Mouse (Mus musculus) cortical plate, adult 2 months (tissue): ENCODE data around the gene Tbc1d14. TPM values are rescaled to one million over a fixed set of nuclear protein-coding genes. Genes with fewer than 3 reads are reported as not detected.

Experiments used
- H3K27ac ChIP-seq: fragments of 200-500 bp; 2 replicates; pipeline ENCODE4 v1.5.1; 2012; ENCODE audit warnings: low read length, control low read depth, inconsistent platforms; ENCODE audit not compliant: insufficient read depth
- H3K4me1 ChIP-seq: fragments of 200-500 bp; 2 replicates; pipeline ENCODE4 v1.6.1; 2011; ENCODE audit warnings: low read length; ENCODE audit not compliant: control insufficient read depth, insufficient read depth
- H3K4me3 ChIP-seq: fragments of 200-500 bp; 2 replicates; pipeline ENCODE4 v1.5.1; 2011; ENCODE audit warnings: mild to moderate bottlenecking, low read length, control low read depth; ENCODE audit not compliant: insufficient read depth
- CTCF ChIP-seq: fragments of 200-500 bp; IDR thresholded peaks from 2 replicates; pipeline ENCODE4 v1.5.1; 2011; ENCODE audit warnings: mild to moderate bottlenecking, control low read depth, low read length; ENCODE audit not compliant: insufficient read depth; ENCODE audit errors: extremely low read depth
- POLR2A ChIP-seq: fragments of 200-500 bp; IDR thresholded peaks from 2 replicates; pipeline ENCODE4 v1.6.1; 2011; ENCODE audit warnings: mild to moderate bottlenecking, low read length, control low read depth; ENCODE audit not compliant: insufficient read depth; ENCODE audit errors: extremely low read depth
- polyA plus RNA-seq: library from polyadenylated mRNA; depleted of rRNA; stranded (reverse); fragments of >200 nt; gene quantifications from 2 replicates; pipeline ENCODE4 v1.2.3, GENCODE M21; 2012

The Tbc1d14 gene
- polyA plus RNA-seq, 1 experiment: 67.0 TPM

DNA sequence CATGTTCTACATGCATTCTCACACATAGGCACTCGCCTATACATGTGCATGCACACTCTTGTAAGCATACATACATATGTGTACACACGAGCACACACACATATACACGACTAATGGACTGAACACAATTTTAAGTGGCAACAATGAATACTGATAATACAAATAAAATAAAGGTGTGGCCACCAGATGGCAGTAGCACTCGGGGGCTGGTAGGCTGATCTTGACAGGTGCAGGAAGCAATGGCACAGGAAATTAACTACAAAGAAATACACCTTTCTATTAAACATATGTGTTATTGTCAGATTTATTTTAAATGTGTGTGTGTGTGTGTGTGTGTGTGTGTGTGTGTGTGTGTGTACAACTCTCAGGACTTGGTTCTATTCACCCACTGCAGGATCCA lies 134.2 kb downstream of the Tbc1d14 start:
- no peak overlapping the region for H3K27ac ChIP-seq
- no peaks in the 10 kb centered on the region for H3K4me1 ChIP-seq
- TF ChIP-seq CTCF (peak; percentile 60), POLR2A (no peak)
- H3K4me3 ChIP-seq: no peak overlapping the region

DNA sequence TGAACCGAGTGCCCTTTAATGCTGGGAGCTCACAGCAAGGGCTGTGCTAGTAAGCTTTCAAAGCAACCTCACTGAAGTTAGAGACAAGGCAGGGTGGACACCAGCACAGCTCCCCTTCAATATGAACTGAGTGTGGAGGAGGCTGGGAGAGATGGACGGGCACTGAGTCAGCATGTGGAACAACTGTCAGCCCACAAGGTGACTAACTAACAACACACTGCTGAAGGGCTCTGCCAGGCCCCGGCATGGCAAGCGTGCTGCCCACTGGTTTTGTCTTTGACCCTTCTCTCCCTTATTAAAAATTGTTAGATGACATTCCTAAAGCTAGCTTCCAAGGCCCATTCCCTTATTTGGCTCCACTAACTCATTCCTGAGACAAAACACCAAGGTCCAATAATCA lies 135.4 kb downstream of the Tbc1d14 start:
- TF ChIP-seq CTCF (no peak), POLR2A (no peak)
- H3K27ac ChIP-seq: no peak overlapping the region
- H3K4me3 ChIP-seq: no peak overlapping the region
- no peaks in the 10 kb centered on the region for H3K4me1 ChIP-seq

DNA sequence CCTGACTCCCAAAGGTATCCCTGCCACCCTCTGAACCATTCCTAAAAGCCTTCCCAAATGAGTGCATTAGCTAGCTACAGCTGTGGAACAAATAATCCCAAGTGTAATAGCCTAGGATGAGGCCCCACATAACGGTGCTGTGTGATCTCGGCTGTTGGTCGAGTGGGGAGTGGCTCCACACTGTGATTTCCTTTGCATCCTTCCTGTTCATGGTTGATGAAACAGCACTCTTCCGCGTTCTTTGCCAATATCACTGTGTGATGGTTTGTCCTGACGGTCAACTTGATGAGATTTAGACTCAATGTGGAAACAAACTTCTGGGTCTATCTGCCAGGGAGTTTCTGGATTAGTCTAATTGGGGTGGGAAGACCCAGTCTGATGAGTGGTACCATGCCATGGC lies 140.3 kb downstream of the Tbc1d14 start:
- Histone ChIP-seq H3K4me1 (no peaks in the 10 kb centered on the region), H3K4me3 (no peak overlapping the region), H3K27ac (no peak overlapping the region)
- TF ChIP-seq CTCF: no peak
- TF ChIP-seq POLR2A: no peak

DNA sequence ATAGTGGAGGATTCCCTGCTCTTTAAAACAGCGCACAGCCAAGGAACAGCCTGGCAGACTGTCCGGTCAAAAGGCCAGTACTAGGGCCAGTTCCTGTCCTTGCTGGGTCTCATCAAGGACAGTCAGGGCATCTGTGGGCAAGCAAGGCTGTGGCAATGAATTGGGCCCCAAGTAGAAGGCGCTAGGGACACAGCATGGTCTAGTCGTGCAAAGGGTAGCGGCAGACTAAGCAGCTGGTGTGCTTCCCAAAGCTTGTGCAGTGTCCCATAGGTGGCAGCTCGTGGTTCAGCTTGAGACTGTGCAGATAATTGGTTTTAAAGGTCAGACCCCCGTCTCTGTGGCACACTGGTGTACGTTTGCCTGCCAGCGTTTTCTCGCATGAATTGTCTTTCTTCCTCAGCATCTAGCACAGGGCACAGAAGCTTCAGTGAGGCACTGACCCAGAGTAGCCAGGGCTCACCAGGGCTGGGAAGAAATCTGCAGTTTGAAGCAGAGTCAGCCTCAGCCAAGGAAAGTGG lies 141.1 kb downstream of the Tbc1d14 start:
- Histone ChIP-seq H3K4me3 (no peak overlapping the region), H3K4me1 (no peaks in the 10 kb centered on the region), H3K27ac (no peak overlapping the region)
- TF ChIP-seq CTCF: no peak
- no peak for TF ChIP-seq POLR2A

DNA sequence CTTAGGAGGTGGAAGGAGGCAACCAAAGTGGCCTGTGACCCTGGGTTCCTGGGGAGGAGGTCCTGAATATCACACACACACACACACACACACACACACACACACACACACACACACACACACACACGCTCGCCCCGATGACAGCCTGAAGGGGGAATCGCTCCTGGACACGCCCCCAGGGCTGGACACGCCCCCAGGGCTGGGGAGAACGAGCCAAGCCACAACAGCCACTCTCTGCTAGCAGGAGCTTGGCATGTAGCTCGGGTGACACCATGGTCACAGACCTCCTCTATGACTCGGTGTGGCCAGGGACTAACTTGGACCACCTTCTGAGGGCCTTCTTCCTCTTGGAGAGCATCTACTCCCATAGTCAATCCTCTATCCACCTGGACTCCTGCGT lies 142.0 kb downstream of the Tbc1d14 start:
- Histone ChIP-seq H3K4me3 (no peak overlapping the region), H3K27ac (no peak overlapping the region), H3K4me1 (no peaks in the 10 kb centered on the region)
- TF ChIP-seq POLR2A (no peak), CTCF (no peak)

DNA sequence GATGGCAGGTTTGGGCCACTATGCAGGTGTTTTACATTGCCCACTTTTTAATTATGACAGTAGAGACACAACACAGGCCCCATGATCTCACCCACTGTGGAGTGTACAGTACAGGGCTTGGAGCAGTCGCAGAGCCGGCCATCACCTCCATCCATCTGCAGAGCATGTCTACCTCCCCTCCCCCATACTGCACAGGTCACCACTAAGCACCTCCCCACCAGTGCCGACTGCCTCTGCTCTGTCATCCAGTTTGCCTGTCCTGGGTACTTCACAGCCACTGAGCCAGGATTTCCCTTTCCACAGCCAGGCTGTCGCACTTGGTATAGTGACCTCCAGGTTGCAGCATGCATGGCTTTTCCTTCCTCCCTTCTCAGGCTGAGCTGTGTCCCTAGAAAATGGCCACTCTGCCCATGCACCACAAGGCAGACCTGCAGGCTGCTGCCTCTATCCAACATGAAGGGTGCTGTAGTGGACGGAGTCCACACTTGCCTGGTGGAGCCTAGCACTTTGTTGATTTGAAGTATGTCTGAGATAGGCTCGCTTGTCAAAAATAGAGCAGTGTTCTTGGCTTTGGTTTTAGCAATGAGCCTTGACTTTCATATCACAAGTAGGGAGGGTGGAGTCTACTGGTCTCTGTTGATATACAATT lies 143.2 kb downstream of the Tbc1d14 start:
- no peak overlapping the region for H3K27ac ChIP-seq
- H3K4me3 ChIP-seq: no peak overlapping the region
- TF ChIP-seq CTCF: no peak
- no peak for TF ChIP-seq POLR2A
- H3K4me1 ChIP-seq: no peaks in the 10 kb centered on the region

DNA sequence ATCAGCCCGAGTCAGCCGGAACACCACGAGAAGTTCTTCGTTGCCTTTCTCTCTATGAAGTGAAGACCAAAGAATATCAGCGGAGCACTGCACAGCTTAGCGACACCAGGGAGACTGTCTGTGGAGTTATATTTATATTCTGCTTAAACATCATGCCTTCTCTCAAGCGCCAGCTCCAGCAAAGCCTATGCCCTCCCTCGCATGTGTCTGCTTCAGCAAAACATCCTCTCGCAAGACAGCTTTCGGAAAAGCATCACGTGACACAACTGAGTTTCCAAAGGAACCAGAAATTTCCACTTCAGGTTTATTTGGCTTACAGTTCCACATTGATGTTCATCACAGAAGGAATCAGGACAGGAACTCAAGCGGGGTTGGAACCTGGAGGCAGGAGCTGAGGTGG lies 145.2 kb downstream of the Tbc1d14 start:
- no peaks in the 10 kb centered on the region for H3K4me1 ChIP-seq
- H3K4me3 ChIP-seq: no peak overlapping the region
- TF ChIP-seq CTCF (no peak), POLR2A (no peak)
- H3K27ac ChIP-seq: no peak overlapping the region

DNA sequence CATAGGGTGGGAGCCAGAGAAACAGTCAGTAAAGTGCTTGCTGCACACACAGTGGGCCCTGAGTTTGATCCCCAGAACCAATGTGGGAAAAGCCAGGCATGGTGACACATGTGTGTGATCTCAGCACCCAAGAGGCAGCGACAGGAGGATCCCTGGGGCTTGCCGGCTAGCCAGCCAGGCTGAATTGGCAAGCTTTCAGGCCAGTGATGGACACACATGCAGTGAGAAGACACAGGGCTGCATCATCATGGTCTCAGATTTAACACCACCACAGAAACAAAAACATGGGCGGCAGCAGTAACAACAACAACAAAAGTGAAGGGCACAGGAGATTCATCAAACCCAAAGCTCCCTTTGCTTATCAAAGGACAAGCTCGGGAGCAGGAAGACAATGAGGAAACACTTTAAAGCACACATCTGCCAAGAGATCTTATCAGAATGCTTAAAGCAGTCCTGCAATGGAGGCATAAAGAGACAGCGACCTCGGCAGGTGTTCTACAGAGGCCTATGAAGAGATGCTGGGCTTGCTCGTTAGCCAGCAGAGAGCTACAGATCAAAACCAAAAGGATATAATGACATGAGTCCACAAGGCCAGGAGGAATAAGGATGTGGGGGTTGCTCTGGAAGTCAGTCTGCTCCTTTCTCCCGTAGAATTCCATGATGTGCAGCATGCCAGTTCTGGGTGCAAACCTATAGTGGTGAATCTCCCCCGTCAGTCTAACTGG lies 146.7 kb downstream of the Tbc1d14 start:
- Histone ChIP-seq H3K4me1 (no peaks in the 10 kb centered on the region), H3K27ac (no peak overlapping the region), H3K4me3 (no peak overlapping the region)
- TF ChIP-seq POLR2A (no peak), CTCF (no peak)

DNA sequence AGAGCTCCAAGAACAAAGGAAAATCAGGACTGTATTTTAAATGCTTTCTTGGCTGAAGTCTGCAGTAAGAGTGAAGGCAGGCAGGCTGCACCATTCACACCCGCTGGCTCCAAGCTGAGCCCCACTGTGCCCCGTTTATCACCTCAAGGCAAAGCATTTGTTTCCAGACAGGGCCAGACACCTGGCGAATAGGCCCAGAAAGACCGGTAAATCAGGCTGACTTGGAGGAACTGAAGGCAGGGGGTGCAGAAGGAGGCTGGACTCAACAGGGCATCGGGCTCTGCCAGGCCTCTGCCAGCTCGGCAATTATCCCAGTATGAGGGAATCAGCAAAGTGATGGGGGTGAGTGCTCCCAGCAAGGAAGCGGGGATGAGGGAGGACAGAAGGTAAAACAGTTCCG lies 148.0 kb downstream of the Tbc1d14 start:
- Histone ChIP-seq H3K4me3 (no peak overlapping the region), H3K4me1 (no peaks in the 10 kb centered on the region), H3K27ac (no peak overlapping the region)
- TF ChIP-seq POLR2A: no peak
- TF ChIP-seq CTCF: no peak

DNA sequence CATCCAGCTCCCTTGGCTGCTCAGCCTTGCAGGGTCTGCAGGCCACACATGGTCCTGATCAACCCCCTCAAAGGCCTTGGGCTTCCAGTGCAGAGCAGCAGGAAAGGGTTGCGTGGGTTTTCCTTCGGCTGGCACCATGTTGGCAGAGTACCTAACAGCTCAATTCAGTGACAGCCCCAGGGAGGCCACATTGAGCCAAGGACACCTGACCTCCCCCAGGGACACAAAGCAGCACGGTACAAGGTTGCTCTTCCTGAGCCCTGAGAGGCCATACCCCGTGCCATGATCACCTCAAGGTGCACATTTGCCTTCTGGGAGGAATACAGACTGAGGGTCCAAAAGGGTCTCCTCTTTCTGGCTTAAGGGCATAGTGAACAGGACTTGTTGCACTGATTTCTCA lies 148.5 kb downstream of the Tbc1d14 start:
- TF ChIP-seq POLR2A: no peak
- no peak for TF ChIP-seq CTCF
- no peak overlapping the region for H3K4me3 ChIP-seq
- H3K4me1 ChIP-seq: no peaks in the 10 kb centered on the region
- H3K27ac ChIP-seq: no peak overlapping the region
